Mouse (Mus musculus): ENCODE results near the gene Slpi.

GRCm38 (mm10) chr2:164414581-164414980, 25.7 kb upstream of the Slpi start:
- TF ChIP-seq TCF12 (IDR thresholded peaks at IDR 0.05; ENCODE audit: low read depth, low read length) (no peak), CTCF (IDR thresholded peaks at IDR 0.05 in 2 of 3, conservative IDR thresholded peaks at IDR 0.05 in 1 of 3; ENCODE audit: control insufficient read depth in 1 of 3, insufficient read depth in 1 of 3, low read depth in 2 of 3, low read length in 3 of 3, poor library complexity in 1 of 3, severe bottlenecking in 1 of 3) (no peak), UBTF (IDR thresholded peaks at IDR 0.05; ENCODE audit: borderline replicate concordance, insufficient read depth, low read depth, low read length) (no peak), POLR2A (IDR thresholded peaks at IDR 0.05; ENCODE audit: control insufficient read depth in 1 of 2, insufficient read depth in 1 of 2, low read depth in 1 of 2, low read length in 2 of 2, poor library complexity in 1 of 2) (no peak), ZNF384 (IDR thresholded peaks at IDR 0.05; ENCODE audit: low read depth, low read length) (no peak), USF1 (IDR thresholded peaks at IDR 0.05; ENCODE audit: low read depth, low read length) (no peak), BHLHE40 (IDR thresholded peaks at IDR 0.05; ENCODE audit: borderline replicate concordance, low read depth, low read length) (no peak), EP300 (IDR thresholded peaks at IDR 0.05; ENCODE audit: low read depth in 1 of 2, low read length in 2 of 2) (no peak), RAD21 (IDR thresholded peaks at IDR 0.05; ENCODE audit: low read depth, low read length) (no peak), RCOR1 (IDR thresholded peaks at IDR 0.05; ENCODE audit: low read depth, low read length) (no peak), USF2 (IDR thresholded peaks at IDR 0.05; ENCODE audit: borderline replicate concordance in 1 of 2, insufficient read depth in 1 of 2, low read depth in 1 of 2, low read length in 2 of 2) (no peak), HCFC1 (IDR thresholded peaks at IDR 0.05; ENCODE audit: low read depth, low read length) (no peak), SMC3 (IDR thresholded peaks at IDR 0.05; ENCODE audit: low read depth, low read length) (no peak)

Measured in MEL (cell line).